Mouse (Mus musculus) embryonic facial prominence, embryonic 11.5 days (tissue): Measurements from ENCODE around the gene Alk. TPM values are rescaled to one million over a fixed set of nuclear protein-coding genes. Genes with fewer than 3 reads are reported as not detected.

Experiments
- ATAC-seq: fragments of 200-750 bp; cut with Nextera tagmentation; replicated peaks from 2 replicates; pipeline ENCODE4 v1.8.0; 2017; ENCODE audit warnings: low read depth; ENCODE audit not compliant: insufficient number of reproducible peaks, low FRiP score, low TSS enrichment
- DNase-seq: peaks from one replicate; pipeline ENCODE4 v3.0.0-alpha.2; 2015; ENCODE audit warnings: low spot score
- H3K27ac ChIP-seq: fragments of 300-500 bp; sonication (generic); replicated peaks from 2 replicates; pipeline ENCODE4 v1.5.1; 2014; ENCODE audit warnings: mild to moderate bottlenecking, low read depth, low read length, control low read depth
- H3K27me3 ChIP-seq: fragments of 300-500 bp; sonication (generic); 2 replicates; pipeline ENCODE4 v1.6.1; 2014; ENCODE audit warnings: mild to moderate bottlenecking, low read length, moderate library complexity, mixed read lengths; ENCODE audit not compliant: control insufficient read depth, insufficient read depth
- H3K36me3 ChIP-seq: fragments of 300-500 bp; sonication (generic); replicated peaks from 2 replicates; pipeline ENCODE4 v1.6.1; 2014; ENCODE audit warnings: low read depth, mild to moderate bottlenecking, low read length, moderate library complexity, mixed read lengths; ENCODE audit not compliant: control insufficient read depth, insufficient read depth
- H3K4me1 ChIP-seq: fragments of 300-500 bp; sonication (generic); 2 replicates; pipeline ENCODE4 v1.6.1; 2014; ENCODE audit warnings: low read length, mixed read lengths; ENCODE audit not compliant: control insufficient read depth, insufficient read depth
- H3K4me2 ChIP-seq: fragments of 300-500 bp; sonication (generic); 2 replicates; pipeline ENCODE4 v1.6.1; 2014; ENCODE audit warnings: low read depth, mild to moderate bottlenecking, control low read depth, low read length, moderate library complexity
- H3K4me3 ChIP-seq: fragments of 300-500 bp; sonication (generic); 2 replicates; pipeline ENCODE4 v1.5.1; 2014; ENCODE audit warnings: low read depth, low read length, control low read depth
- H3K9ac ChIP-seq: fragments of 300-500 bp; sonication (generic); replicated peaks from 2 replicates; pipeline ENCODE4 v1.6.1; 2014; ENCODE audit warnings: mild to moderate bottlenecking, control low read depth, low read length
- H3K9me3 ChIP-seq: fragments of 300-500 bp; sonication (generic); replicated peaks from 2 replicates; pipeline ENCODE4 v1.6.1; 2016; ENCODE audit warnings: mild to moderate bottlenecking, low read length, inconsistent platforms, mixed read lengths; ENCODE audit not compliant: control insufficient read depth
- WGBS: fragments of 180-500 bp; shearing (Covaris S2); extraction: QIAGEN DNeasy Blood & Tissue Kit; methylation state at CpG from one replicate; pipeline ENCODE4 v1.1.7; 2014; 5-methylcytosine and 5-hydroxymethylcytosine counted together
- polyA plus RNA-seq: library from polyadenylated mRNA; unstranded; fragments of >200 nt; fragmentation: Nextera tagmentation; extraction: Ambion mirVana; gene quantifications from 2 replicates; pipeline ENCODE4 v1.2.1, GENCODE M21; 2014

The Alk gene
- polyA plus RNA-seq, 1 experiment from 2014 or later = 0.38 TPM

- Histone ChIP-seq H3K9ac (no peak overlapping the region), H3K4me2 (no peak overlapping the region), H3K9me3 (no peaks in the 10 kb centered on the region), H3K27ac (no peak overlapping the region), H3K36me3 (no peaks in the 10 kb centered on the region), H3K4me1 (no peaks in the 10 kb centered on the region), H3K4me3 (no peak overlapping the region), H3K27me3 (no peaks in the 10 kb centered on the region)
- no peak for DNase-seq
- WGBS = 69% methylated on average over 11 of the region's 11 CpGs
- no peak for ATAC-seq
Observed at GRCm38 (mm10) chr17:72043667-72044390, 560.6 kb downstream of the Alk start.

- no peak for ATAC-seq
- 69% methylated on average over 9 of the region's 9 CpGs for WGBS
Observed at GRCm38 (mm10) chr17:72043001-72043666, 561.3 kb downstream of the Alk start.

GRCm38 (mm10) chr17:72039176-72039948 is 565.1 kb downstream of the Alk start:
- H3K27ac ChIP-seq = no peak overlapping the region
- H3K36me3 ChIP-seq = no peaks in the 10 kb centered on the region
- no peak overlapping the region for H3K4me3 ChIP-seq
- no peak for DNase-seq
- no peaks in the 10 kb centered on the region for H3K27me3 ChIP-seq
- no peaks in the 10 kb centered on the region for H3K4me1 ChIP-seq
- no peak overlapping the region for H3K4me2 ChIP-seq
- ATAC-seq = no peak
- H3K9ac ChIP-seq = no peak overlapping the region
- 84% methylated on average over 7 of the region's 7 CpGs for WGBS
- no peaks in the 10 kb centered on the region for H3K9me3 ChIP-seq

More at GRCm38 (mm10) chr17:72043001-72043666, 561.3 kb downstream of the Alk start:
- H3K36me3 ChIP-seq = no peaks in the 10 kb centered on the region
- no peaks in the 10 kb centered on the region for H3K9me3 ChIP-seq
- H3K4me1 ChIP-seq = no peaks in the 10 kb centered on the region
- H3K4me3 ChIP-seq = no peak overlapping the region
- H3K27ac ChIP-seq = no peak overlapping the region
- no peak for DNase-seq
- H3K4me2 ChIP-seq = no peak overlapping the region
- H3K9ac ChIP-seq = no peak overlapping the region
- H3K27me3 ChIP-seq = no peaks in the 10 kb centered on the region

DNA sequence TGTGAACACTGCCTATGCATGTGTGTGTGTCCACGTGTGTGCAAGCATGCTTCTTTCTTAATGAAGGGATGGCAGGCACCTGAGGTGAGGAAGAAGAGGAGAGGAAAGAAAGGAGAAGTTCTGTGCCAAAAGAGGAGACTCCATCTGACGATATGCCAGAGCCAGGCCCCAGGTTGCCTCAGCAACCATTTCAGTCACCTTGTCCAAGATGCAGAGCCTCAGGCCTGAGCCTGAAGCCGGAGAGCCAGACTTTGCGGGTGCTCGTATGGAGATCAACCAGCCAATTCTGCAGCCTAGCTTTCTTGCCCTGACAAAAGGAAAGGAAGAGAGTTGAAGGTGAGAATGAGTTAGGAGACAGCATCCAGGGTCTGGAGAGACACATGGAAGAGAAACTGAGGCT is 566.1 kb downstream of the Alk start:
- 84% methylated on average over 5 of the region's 5 CpGs for WGBS
- H3K4me2 ChIP-seq = no peak overlapping the region
- H3K27ac ChIP-seq = no peak overlapping the region
- no peaks in the 10 kb centered on the region for H3K36me3 ChIP-seq
- H3K9me3 ChIP-seq = no peaks in the 10 kb centered on the region
- H3K4me1 ChIP-seq = no peaks in the 10 kb centered on the region
- no peak overlapping the region for H3K4me3 ChIP-seq
- no peak overlapping the region for H3K9ac ChIP-seq
- no peak for DNase-seq
- no peaks in the 10 kb centered on the region for H3K27me3 ChIP-seq
- ATAC-seq = no peak

- Histone ChIP-seq H3K27ac (no peak overlapping the region), H3K4me3 (no peak overlapping the region), H3K4me1 (no peaks in the 10 kb centered on the region), H3K36me3 (no peaks in the 10 kb centered on the region), H3K9ac (no peak overlapping the region), H3K27me3 (no peaks in the 10 kb centered on the region), H3K9me3 (no peaks in the 10 kb centered on the region), H3K4me2 (no peak overlapping the region)
- DNase-seq (no peak), ATAC-seq (no peak)
- WGBS = 87% methylated on average over 7 of the region's 7 CpGs
Observed at GRCm38 (mm10) chr17:72030672-72031071, 573.8 kb downstream of the Alk start.

DNA sequence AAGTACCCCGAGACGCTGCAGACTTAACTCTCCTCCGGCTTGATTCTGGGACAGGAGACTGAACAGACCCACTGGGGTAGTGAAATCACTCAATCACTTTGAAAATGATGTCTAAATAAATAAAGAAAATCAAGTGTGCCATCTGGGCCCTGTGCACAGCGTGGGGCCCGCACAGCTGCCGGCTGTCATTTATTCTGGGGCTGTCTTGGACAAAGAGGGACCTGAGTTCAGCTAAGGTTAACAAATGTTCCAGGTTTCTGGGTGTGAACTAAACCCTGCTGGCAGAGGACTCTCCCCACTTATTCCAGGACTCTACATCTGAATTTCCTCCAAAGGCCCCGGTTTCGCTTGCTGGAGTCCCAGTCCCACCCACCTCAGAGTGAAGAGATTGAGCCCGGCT is 581.1 kb downstream of the Alk start:
- H3K36me3 ChIP-seq = no peaks in the 10 kb centered on the region
- no peak overlapping the region for H3K4me2 ChIP-seq
- H3K4me3 ChIP-seq = no peak overlapping the region
- DNase-seq = no peak
- WGBS = 80% methylated on average over 9 of the region's 9 CpGs
- ATAC-seq = no peak
- H3K9ac ChIP-seq = no peak overlapping the region
- H3K9me3 ChIP-seq = no peaks in the 10 kb centered on the region
- H3K4me1 ChIP-seq = no peaks in the 10 kb centered on the region
- no peaks in the 10 kb centered on the region for H3K27me3 ChIP-seq
- H3K27ac ChIP-seq = no peak overlapping the region

GRCm38 (mm10) chr17:72021733-72022669 is 582.4 kb downstream of the Alk start:
- Histone ChIP-seq H3K4me3 (no peak overlapping the region), H3K36me3 (no peaks in the 10 kb centered on the region), H3K27ac (no peak overlapping the region), H3K27me3 (no peaks in the 10 kb centered on the region), H3K9ac (no peak overlapping the region), H3K4me1 (no peaks in the 10 kb centered on the region), H3K4me2 (no peak overlapping the region), H3K9me3 (no peaks in the 10 kb centered on the region)
- WGBS = 76% methylated on average over 10 of the region's 10 CpGs
- ATAC-seq (no peak), DNase-seq (no peak)
